Mouse (Mus musculus): ENCODE measurements around the gene Scnn1g. TPM values are rescaled to one million over a fixed set of nuclear protein-coding genes. Genes with fewer than 3 reads are reported as not detected.
A peak's percentile ranks its signal among the peaks of the same experiment; 100 is the strongest.

The Scnn1g gene
- 9.9 and 14.8 TPM in 2 replicates for polyA plus RNA-seq (2014; fragmentation: Nextera tagmentation; extraction: Ambion mirVana)

DNA sequence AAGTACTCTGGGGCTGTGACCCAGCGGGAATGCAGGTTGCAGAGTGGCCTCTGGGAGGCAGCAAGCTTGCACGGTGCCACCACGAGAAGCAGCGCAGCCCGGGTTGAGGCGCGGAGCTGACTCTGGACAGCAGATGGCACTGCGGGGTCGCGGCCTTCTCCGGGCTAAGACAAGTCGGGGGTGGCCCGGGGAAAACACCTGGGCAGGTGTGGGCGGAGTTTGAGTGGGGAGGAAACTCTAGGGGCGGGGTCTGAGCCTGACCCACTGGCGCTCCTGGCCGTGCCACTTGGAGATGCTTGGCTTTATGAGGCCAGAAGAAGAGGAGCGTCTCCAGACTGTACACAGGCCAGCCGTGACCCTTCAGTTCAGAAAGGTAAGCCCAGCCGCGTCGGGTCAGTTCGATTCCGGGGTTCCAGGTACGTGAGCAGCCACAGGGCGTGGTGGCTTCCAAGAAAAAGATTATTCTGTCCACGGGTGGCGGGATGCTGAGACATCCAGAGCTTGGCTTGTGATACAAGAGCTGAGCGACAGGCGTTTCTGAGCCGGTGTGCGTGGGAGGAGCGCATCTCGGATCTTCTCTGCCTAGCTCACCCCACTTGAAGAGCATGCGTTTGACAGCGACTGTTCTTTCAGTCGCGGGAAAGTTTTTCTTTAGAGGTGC is at the start of gene Scnn1g:
TSS of gene Scnn1g (plus strand) at position 309 of the 661 bp plus-strand sequence.
- Histone ChIP-seq H3K4me2 (replicated peaks; ENCODE audit: low read depth, low read length) (peak within 1 kb of the TSS; percentile 42), H3K4me1 (ENCODE audit: control insufficient read depth, insufficient read depth, low read length) (no peaks in the 10 kb centered on the region; the same call in 1 of the 2 replicates), H3K27me3 (ENCODE audit: control insufficient read depth, insufficient read depth, low read length) (peaks cover 15% of the 10 kb centered on the region), H3K9me3 (ENCODE audit: control insufficient read depth, low read length) (no peaks in the 10 kb centered on the region), H3K4me3 (ENCODE audit: low read length) (peak within 1 kb of the TSS; percentile 39), H3K36me3 (ENCODE audit: control insufficient read depth, insufficient read depth, low read length) (no peaks in the 10 kb centered on the region), H3K27ac (ENCODE audit: low read depth, low read length) (no peak within 1 kb of the TSS), H3K9ac (ENCODE audit: low read depth, low read length) (peak within 1 kb of the TSS; percentile 48)
- WGBS: under 1% methylated on average over 37 of the region's 38 CpGs
- ATAC-seq (ENCODE audit: low FRiP score, low TSS enrichment): peak; percentile 94

DNA sequence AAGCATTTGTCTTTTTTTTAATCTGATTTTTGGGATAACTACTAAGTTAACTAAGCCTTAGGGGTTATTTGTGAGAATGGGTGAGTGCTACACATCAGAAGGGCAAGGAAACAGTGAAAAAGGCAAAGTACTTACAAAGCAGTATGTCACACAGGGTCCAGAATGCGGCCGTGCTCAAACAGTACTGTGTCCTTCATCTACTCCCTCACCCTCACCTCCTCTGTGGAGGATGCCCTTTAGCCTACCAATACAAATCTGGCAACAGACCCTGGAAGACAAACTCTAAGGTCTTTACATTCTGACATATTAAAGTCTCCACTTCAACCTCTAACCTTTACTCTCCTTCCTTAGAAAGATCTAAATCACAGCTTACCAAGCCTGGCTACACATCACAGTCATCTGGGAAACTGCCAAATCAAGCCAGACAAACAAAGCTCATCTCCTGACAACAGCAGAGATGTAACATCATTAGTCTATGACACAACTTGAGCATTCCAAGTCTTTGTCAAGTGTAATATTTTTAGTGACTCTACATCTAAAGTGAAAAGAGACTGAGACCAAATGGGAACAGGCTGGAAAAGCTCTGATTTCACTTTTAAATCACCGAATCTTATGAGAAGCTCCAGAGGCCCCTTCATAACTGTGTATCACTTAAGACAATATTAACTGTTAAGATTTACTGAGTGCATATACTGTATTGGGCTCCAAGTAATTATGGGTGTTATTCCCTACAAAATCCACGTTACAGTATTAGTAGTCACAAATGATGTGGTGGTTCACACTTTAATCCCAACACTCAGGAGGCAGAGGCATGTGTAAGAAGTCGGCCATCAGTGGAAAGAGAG is 48.9 kb upstream of the Scnn1g start:
- H3K36me3 ChIP-seq (ENCODE audit: control insufficient read depth, insufficient read depth, low read length): no peaks in the 10 kb centered on the region
- ATAC-seq (ENCODE audit: low FRiP score, low TSS enrichment): no peak
- WGBS: 90% methylated on average over 5 of the region's 5 CpGs
- H3K4me3 ChIP-seq (ENCODE audit: low read length): no peak overlapping the region
- no peak overlapping the region for H3K27ac ChIP-seq (ENCODE audit: low read depth, low read length)
- no peaks in the 10 kb centered on the region for H3K27me3 ChIP-seq (ENCODE audit: control insufficient read depth, insufficient read depth, low read length)
- H3K9me3 ChIP-seq (ENCODE audit: control insufficient read depth, low read length): no peaks in the 10 kb centered on the region
- H3K4me1 ChIP-seq (ENCODE audit: control insufficient read depth, insufficient read depth, low read length): no peaks in the 10 kb centered on the region
- H3K9ac ChIP-seq (ENCODE audit: low read depth, low read length): no peak overlapping the region
- H3K4me2 ChIP-seq (replicated peaks; ENCODE audit: low read depth, low read length): no peak overlapping the region

DNA sequence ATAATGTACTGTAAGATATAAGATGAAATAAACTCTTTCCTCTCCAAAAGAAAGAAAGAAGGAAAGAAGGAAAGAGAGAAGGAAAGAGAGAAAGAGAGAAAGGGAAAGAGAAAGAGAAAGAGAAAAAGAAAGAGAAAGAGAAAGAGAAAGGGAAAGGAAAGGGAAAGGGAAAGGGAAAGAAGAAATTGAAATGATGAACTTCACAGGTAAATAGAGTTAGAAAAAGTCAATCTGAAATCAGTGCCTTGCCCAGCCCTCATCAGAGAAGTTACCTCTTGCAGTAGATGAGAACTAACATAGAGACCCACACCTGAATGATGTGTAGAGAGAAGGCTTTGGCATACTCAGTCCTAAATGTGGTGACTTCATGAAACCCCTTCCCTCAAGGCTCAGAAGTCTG is 44.9 kb upstream of the Scnn1g start:
- Histone ChIP-seq H3K9me3 (ENCODE audit: control insufficient read depth, low read length) (no peaks in the 10 kb centered on the region), H3K27ac (ENCODE audit: low read depth, low read length) (no peak overlapping the region), H3K27me3 (ENCODE audit: control insufficient read depth, insufficient read depth, low read length) (no peaks in the 10 kb centered on the region), H3K36me3 (ENCODE audit: control insufficient read depth, insufficient read depth, low read length) (no peaks in the 10 kb centered on the region), H3K9ac (ENCODE audit: low read depth, low read length) (no peak overlapping the region), H3K4me1 (ENCODE audit: control insufficient read depth, insufficient read depth, low read length) (no peaks in the 10 kb centered on the region), H3K4me2 (replicated peaks; ENCODE audit: low read depth, low read length) (no peak overlapping the region), H3K4me3 (ENCODE audit: low read length) (no peak overlapping the region)
- ATAC-seq (ENCODE audit: low FRiP score, low TSS enrichment): no peak

DNA sequence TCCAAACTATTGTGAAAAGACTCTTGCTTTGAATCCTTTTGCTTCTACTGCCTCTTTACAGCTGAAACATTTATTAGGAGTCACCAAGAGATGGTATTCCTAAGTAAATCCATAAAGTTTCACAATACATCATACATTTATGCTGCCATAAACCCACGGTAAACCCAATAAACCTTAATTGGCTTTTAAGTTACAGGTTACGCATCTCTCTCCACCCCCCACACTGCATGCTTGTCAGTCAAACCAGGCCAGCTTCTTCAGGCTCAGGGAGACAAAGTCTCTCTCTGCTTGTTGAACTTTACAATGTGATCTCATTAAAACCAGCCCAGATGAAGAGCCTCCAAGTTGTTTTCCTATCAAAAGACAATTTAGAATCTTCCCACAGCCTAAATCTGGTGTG is 42.5 kb upstream of the Scnn1g start:
- H3K27me3 ChIP-seq (ENCODE audit: control insufficient read depth, insufficient read depth, low read length): no peaks in the 10 kb centered on the region
- H3K4me3 ChIP-seq (ENCODE audit: low read length): no peak overlapping the region
- WGBS: 55% methylated on average over 2 of the region's 2 CpGs
- no peak overlapping the region for H3K4me2 ChIP-seq (replicated peaks; ENCODE audit: low read depth, low read length)
- H3K9ac ChIP-seq (ENCODE audit: low read depth, low read length): no peak overlapping the region
- no peak overlapping the region for H3K27ac ChIP-seq (ENCODE audit: low read depth, low read length)
- ATAC-seq (ENCODE audit: low FRiP score, low TSS enrichment): no peak
- no peaks in the 10 kb centered on the region for H3K36me3 ChIP-seq (ENCODE audit: control insufficient read depth, insufficient read depth, low read length)
- H3K4me1 ChIP-seq (ENCODE audit: control insufficient read depth, insufficient read depth, low read length): no peaks in the 10 kb centered on the region
- no peaks in the 10 kb centered on the region for H3K9me3 ChIP-seq (ENCODE audit: control insufficient read depth, low read length)

DNA sequence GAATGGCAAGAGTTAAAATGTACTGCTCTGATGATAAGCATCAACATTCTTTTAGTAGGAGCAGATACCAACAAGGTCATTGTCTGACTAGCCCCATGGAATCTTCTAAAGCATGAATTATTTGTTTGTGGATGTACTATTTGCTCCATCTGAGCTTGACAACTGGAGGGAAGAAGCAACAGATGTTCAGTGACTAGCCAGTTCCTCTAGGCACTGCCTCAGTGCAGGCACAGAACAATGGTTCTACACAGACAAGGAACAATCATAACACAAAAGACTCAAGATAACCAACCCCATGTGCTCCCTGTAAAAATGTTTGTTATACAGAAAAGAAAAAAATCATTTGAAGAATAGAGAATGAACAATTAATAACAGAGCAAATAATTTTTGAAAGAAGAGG is 37.1 kb upstream of the Scnn1g start:
- Histone ChIP-seq H3K27ac (ENCODE audit: low read depth, low read length) (no peak overlapping the region), H3K4me1 (ENCODE audit: control insufficient read depth, insufficient read depth, low read length) (peaks cover 3% of the 10 kb centered on the region; the same call in 1 of the 2 replicates)
- ATAC-seq (ENCODE audit: low FRiP score, low TSS enrichment): no peak

DNA sequence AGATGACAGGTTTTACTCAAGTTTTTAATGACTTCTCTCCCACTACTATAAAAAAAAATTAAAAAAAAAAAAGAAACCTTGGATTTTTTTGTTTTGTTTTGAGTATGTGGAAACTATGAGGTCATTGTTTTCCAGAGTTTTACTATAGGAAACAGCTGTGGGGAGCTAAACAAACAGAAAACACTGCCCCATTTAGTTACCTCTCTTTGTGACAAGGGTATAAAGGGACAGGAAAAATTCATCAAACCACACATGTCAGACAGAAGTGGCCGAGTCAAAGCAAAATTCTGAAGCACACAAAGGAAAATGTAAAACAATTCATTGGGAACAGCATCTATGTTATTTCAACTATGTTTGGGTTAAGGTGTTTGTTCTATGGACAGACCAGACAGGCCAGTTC is 36.7 kb upstream of the Scnn1g start:
- WGBS: 60% methylated on average over 1 of the region's 1 CpGs
- ATAC-seq (ENCODE audit: low FRiP score, low TSS enrichment): no peak
- Histone ChIP-seq H3K36me3 (ENCODE audit: control insufficient read depth, insufficient read depth, low read length) (no peaks in the 10 kb centered on the region), H3K4me1 (ENCODE audit: control insufficient read depth, insufficient read depth, low read length) (peaks cover 3% of the 10 kb centered on the region; the same call in 1 of the 2 replicates), H3K27ac (ENCODE audit: low read depth, low read length) (no peak overlapping the region), H3K4me3 (ENCODE audit: low read length) (no peak overlapping the region), H3K4me2 (replicated peaks; ENCODE audit: low read depth, low read length) (no peak overlapping the region), H3K27me3 (ENCODE audit: control insufficient read depth, insufficient read depth, low read length) (no peaks in the 10 kb centered on the region), H3K9me3 (ENCODE audit: control insufficient read depth, low read length) (no peaks in the 10 kb centered on the region), H3K9ac (ENCODE audit: low read depth, low read length) (no peak overlapping the region)

More for the DNA sequence above, 37.1 kb upstream of the Scnn1g start:
- Histone ChIP-seq H3K9ac (ENCODE audit: low read depth, low read length) (no peak overlapping the region), H3K9me3 (ENCODE audit: control insufficient read depth, low read length) (no peaks in the 10 kb centered on the region), H3K4me2 (replicated peaks; ENCODE audit: low read depth, low read length) (no peak overlapping the region), H3K4me3 (ENCODE audit: low read length) (no peak overlapping the region), H3K27me3 (ENCODE audit: control insufficient read depth, insufficient read depth, low read length) (no peaks in the 10 kb centered on the region), H3K36me3 (ENCODE audit: control insufficient read depth, insufficient read depth, low read length) (no peaks in the 10 kb centered on the region)

DNA sequence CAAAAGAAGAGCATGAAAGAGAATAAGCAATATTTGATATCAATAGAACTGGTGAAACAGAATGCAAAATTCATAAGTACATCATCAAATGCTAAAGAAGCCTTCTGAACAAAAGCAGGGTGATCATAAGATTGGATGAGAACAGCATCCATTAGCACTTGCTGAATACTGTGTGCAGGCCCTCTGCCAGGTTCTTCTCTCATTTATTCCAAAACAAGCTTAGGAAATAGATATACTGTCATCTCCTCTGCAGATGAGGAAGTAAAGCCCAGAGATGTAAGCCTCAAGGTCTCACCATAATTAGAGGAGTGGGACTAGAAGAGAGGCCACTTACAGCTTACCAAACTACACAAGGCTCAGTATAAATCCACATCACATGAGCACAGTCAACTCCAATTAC is 35.1 kb upstream of the Scnn1g start:
- Histone ChIP-seq H3K36me3 (ENCODE audit: control insufficient read depth, insufficient read depth, low read length) (no peaks in the 10 kb centered on the region), H3K4me1 (ENCODE audit: control insufficient read depth, insufficient read depth, low read length) (peaks cover 3% of the 10 kb centered on the region; the same call in 1 of the 2 replicates), H3K9ac (ENCODE audit: low read depth, low read length) (no peak overlapping the region), H3K9me3 (ENCODE audit: control insufficient read depth, low read length) (no peaks in the 10 kb centered on the region), H3K27me3 (ENCODE audit: control insufficient read depth, insufficient read depth, low read length) (no peaks in the 10 kb centered on the region), H3K27ac (ENCODE audit: low read depth, low read length) (no peak overlapping the region), H3K4me3 (ENCODE audit: low read length) (no peak overlapping the region), H3K4me2 (replicated peaks; ENCODE audit: low read depth, low read length) (no peak overlapping the region)
- ATAC-seq (ENCODE audit: low FRiP score, low TSS enrichment): no peak

DNA sequence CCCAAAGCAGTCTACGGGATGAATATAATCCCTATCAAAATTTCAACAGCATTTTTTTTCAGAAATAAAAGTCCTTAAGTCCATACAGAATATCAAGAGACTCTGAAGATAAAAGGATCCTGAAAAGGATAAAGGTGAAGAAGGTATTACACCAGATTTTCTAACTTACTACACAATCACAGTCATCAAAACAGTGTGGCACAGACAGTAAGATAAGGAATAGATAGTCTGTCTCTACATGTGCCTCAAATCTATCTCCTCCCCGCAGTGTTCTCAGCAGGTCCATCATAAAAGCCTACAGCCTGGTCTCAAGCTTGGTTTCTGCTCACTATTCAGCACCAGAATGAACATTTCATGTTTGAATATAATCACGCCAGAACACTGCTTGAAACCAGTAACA is 33.8 kb upstream of the Scnn1g start:
- 93% methylated on average over 3 of the region's 3 CpGs for WGBS
- peaks cover 13% of the 10 kb centered on the region for H3K4me1 ChIP-seq (ENCODE audit: control insufficient read depth, insufficient read depth, low read length)
- ATAC-seq (ENCODE audit: low FRiP score, low TSS enrichment): no peak

DNA sequence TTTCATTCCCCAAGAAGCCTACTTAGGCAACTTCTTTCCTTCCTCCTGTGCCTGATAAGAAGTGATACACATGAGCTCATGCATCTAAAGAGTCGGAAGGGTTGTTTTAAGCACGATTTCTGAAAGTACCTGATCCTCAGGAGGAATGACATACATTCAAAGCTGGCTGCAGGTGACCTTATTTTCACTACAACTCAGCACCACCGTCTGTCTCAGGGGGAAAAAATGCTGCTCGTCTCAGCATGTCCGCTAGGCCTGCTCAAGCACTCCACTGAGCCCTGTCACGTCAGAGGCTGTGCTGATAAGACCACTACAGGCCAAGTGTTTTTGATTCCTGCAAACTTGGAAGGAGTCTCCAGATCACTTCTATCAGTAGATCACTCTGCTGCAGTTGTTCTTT is 32.3 kb upstream of the Scnn1g start:
- Histone ChIP-seq H3K4me3 (ENCODE audit: low read length) (no peak overlapping the region), H3K4me2 (replicated peaks; ENCODE audit: low read depth, low read length) (no peak overlapping the region), H3K9me3 (ENCODE audit: control insufficient read depth, low read length) (no peaks in the 10 kb centered on the region), H3K27ac (ENCODE audit: low read depth, low read length) (no peak overlapping the region), H3K9ac (ENCODE audit: low read depth, low read length) (no peak overlapping the region), H3K4me1 (ENCODE audit: control insufficient read depth, insufficient read depth, low read length) (peaks cover 20% of the 10 kb centered on the region), H3K36me3 (ENCODE audit: control insufficient read depth, insufficient read depth, low read length) (no peaks in the 10 kb centered on the region), H3K27me3 (ENCODE audit: control insufficient read depth, insufficient read depth, low read length) (no peaks in the 10 kb centered on the region)
- ATAC-seq (ENCODE audit: low FRiP score, low TSS enrichment): no peak
- WGBS: 62% methylated on average over 6 of the region's 6 CpGs

More for the DNA sequence above, 33.8 kb upstream of the Scnn1g start:
- H3K27me3 ChIP-seq (ENCODE audit: control insufficient read depth, insufficient read depth, low read length): no peaks in the 10 kb centered on the region
- H3K9me3 ChIP-seq (ENCODE audit: control insufficient read depth, low read length): no peaks in the 10 kb centered on the region
- H3K9ac ChIP-seq (ENCODE audit: low read depth, low read length): no peak overlapping the region
- no peak overlapping the region for H3K4me3 ChIP-seq (ENCODE audit: low read length)
- no peaks in the 10 kb centered on the region for H3K36me3 ChIP-seq (ENCODE audit: control insufficient read depth, insufficient read depth, low read length)
- no peak overlapping the region for H3K27ac ChIP-seq (ENCODE audit: low read depth, low read length)
- H3K4me2 ChIP-seq (replicated peaks; ENCODE audit: low read depth, low read length): no peak overlapping the region
